Mouse (Mus musculus) embryo, embryonic 11 days (tissue): Measurements from ENCODE around the gene Ier2.
"Not testable (repeated sequence)": the region's sequence is repeated elsewhere in the genome, so short reads cannot be mapped to it uniquely, and the experiment has no call there.

Source experiments
- DNase-seq: peaks from one replicate; pipeline ENCODE4 v3.0.0-alpha.2; 2015

The Ier2 gene

GRCm38 (mm10) chr8:84637946-84638554 is 24.6 kb downstream of the Ier2 start:
- no peak for DNase-seq

- no peak for DNase-seq
Observed at GRCm38 (mm10) chr8:84636051-84636691, 26.5 kb downstream of the Ier2 start.

GRCm38 (mm10) chr8:84635397-84636050 is 27.1 kb downstream of the Ier2 start:
- DNase-seq: no peak

GRCm38 (mm10) chr8:84634849-84635304 is 27.8 kb downstream of the Ier2 start:
- no peak for DNase-seq

- DNase-seq: peak; percentile 29
Observed at GRCm38 (mm10) chr8:84633841-84634584, 28.6 kb downstream of the Ier2 start.

GRCm38 (mm10) chr8:84631813-84632212 is 30.8 kb downstream of the Ier2 start:
- DNase-seq: no peak

GRCm38 (mm10) chr8:84630145-84630544 is 32.5 kb downstream of the Ier2 start:
- DNase-seq: no peak

- no peak for DNase-seq
Observed at GRCm38 (mm10) chr8:84629586-84629985, 33.1 kb downstream of the Ier2 start.

GRCm38 (mm10) chr8:84623425-84623824 is 39.2 kb downstream of the Ier2 start:
- DNase-seq: not testable (repeated sequence)

- DNase-seq: no peak
Observed at GRCm38 (mm10) chr8:84621102-84621625, 41.5 kb downstream of the Ier2 start.

GRCm38 (mm10) chr8:84617005-84617404 is 45.6 kb downstream of the Ier2 start:
- no peak for DNase-seq

GRCm38 (mm10) chr8:84615666-84616485 is 46.8 kb downstream of the Ier2 start:
- peak; percentile 39 for DNase-seq

- DNase-seq: peak; percentile 74
Observed at GRCm38 (mm10) chr8:84614512-84615223, 48.0 kb downstream of the Ier2 start.
